Mouse (Mus musculus) C2C12 (cell line): ENCODE results near the gene Slc27a3. TPM values are rescaled to one million over a fixed set of nuclear protein-coding genes. Genes with fewer than 3 reads are reported as not detected.

Experiments used
- H3K27me3 ChIP-seq: one replicate; pipeline ENCODE4 v1.6.1; 2011; ENCODE audit not compliant: control insufficient read depth, insufficient read depth, insufficient read length
- H3K36me3 ChIP-seq: one replicate; pipeline ENCODE4 v1.6.1; 2011; ENCODE audit not compliant: control insufficient read depth, insufficient read depth
- H3K4me3 ChIP-seq: one replicate; pipeline ENCODE4 v1.5.1; 2011; ENCODE audit warnings: mild to moderate bottlenecking, control low read depth; ENCODE audit not compliant: poor library complexity, insufficient read depth, severe bottlenecking
- H3K79me2 ChIP-seq: one replicate; pipeline ENCODE4 v1.6.1; 2011; ENCODE audit not compliant: control insufficient read depth, insufficient read depth
- H3K79me3 ChIP-seq: one replicate; pipeline ENCODE4 v1.6.1; 2011; ENCODE audit warnings: low read depth, control low read depth
- H3ac ChIP-seq: one replicate; pipeline ENCODE3; 2011; ENCODE audit warnings: low read depth; ENCODE audit not compliant: control insufficient read depth, insufficient read length
- CEBPB ChIP-seq: IDR thresholded peaks from one replicate; pipeline ENCODE4 v1.6.1; 2011; ENCODE audit warnings: low read depth, mild to moderate bottlenecking, control low read depth, moderate library complexity
- CTCF ChIP-seq: IDR thresholded peaks from one replicate; pipeline ENCODE4 v1.5.1; 2011; ENCODE audit not compliant: control insufficient read depth, insufficient read depth, insufficient read length
- FOSL1 ChIP-seq: IDR thresholded peaks from one replicate; pipeline ENCODE4 v1.8.0; 2011; ENCODE audit warnings: mild to moderate bottlenecking, low read length; ENCODE audit not compliant: poor library complexity, insufficient read depth, severe bottlenecking
- MAX ChIP-seq: IDR thresholded peaks from one replicate; pipeline ENCODE4 v1.6.1; 2011; ENCODE audit warnings: mild to moderate bottlenecking, control low read depth
- MYOD1 ChIP-seq: IDR thresholded peaks from one replicate; pipeline ENCODE4 v1.6.1; 2011; ENCODE audit warnings: low read depth; ENCODE audit not compliant: control insufficient read depth, insufficient read length
- MYOG ChIP-seq: IDR thresholded peaks from one replicate; pipeline ENCODE4 v1.6.1; 2011; ENCODE audit not compliant: control insufficient read depth, insufficient read length; ENCODE audit errors: extremely low read depth
- USF1 ChIP-seq: IDR thresholded peaks from one replicate; pipeline ENCODE4 v1.6.1; 2011; ENCODE audit warnings: low read depth, mild to moderate bottlenecking, control low read depth, moderate library complexity
- polyA plus RNA-seq: library from polyadenylated mRNA; unstranded; fragments of >200 nt; fragmentation: generic; extraction: Trizol; gene quantifications from one replicate; pipeline ENCODE4 v1.2.1, GENCODE M21; 2012; ENCODE audit warnings: missing spikeins

The Slc27a3 gene
- polyA plus RNA-seq, 1 experiment, result 8.6 TPM

DNA sequence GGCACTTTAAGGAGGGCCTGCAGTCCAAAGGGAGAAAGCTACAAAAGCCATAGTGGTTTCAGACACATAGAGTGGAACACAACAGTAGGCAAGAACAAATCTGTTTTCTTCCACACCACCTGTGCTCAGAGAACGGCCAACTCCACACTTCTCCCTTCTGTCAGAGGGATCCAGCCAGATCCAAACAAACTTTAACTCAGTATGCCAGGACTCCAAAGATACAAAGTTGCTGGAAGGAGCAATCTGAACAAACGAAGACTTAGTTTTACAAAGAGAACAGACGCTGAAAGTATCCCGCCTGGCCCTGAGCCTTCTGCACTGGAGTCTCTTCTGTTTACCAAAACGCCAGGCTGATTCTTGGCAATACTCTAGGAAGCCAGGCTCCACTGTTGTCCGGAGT is 31.0 kb upstream of the Slc27a3 start:
- peaks cover 65% of the 10 kb centered on the region for H3K36me3 ChIP-seq
- peaks cover 2% of the 10 kb centered on the region for H3K79me3 ChIP-seq
- H3K27me3 ChIP-seq, result no peaks in the 10 kb centered on the region
- H3K4me3 ChIP-seq, result no peak overlapping the region
- no peak overlapping the region for H3ac ChIP-seq
- TF ChIP-seq MYOD1, result no peak
- no peak for TF ChIP-seq MAX
- no peak for TF ChIP-seq CTCF
- no peak for TF ChIP-seq MYOG
- H3K79me2 ChIP-seq, result peaks cover 6% of the 10 kb centered on the region

GRCm38 (mm10) chr3:90413011-90413396 is 23.3 kb upstream of the Slc27a3 start:
- no peak overlapping the region for H3K4me3 ChIP-seq
- no peaks in the 10 kb centered on the region for H3K79me2 ChIP-seq
- H3ac ChIP-seq, result no peak overlapping the region
- TF ChIP-seq CEBPB (no peak), MAX (no peak), USF1 (no peak), MYOD1 (no peak)
- H3K36me3 ChIP-seq, result peaks cover 84% of the 10 kb centered on the region
- no peaks in the 10 kb centered on the region for H3K79me3 ChIP-seq
- no peaks in the 10 kb centered on the region for H3K27me3 ChIP-seq

DNA sequence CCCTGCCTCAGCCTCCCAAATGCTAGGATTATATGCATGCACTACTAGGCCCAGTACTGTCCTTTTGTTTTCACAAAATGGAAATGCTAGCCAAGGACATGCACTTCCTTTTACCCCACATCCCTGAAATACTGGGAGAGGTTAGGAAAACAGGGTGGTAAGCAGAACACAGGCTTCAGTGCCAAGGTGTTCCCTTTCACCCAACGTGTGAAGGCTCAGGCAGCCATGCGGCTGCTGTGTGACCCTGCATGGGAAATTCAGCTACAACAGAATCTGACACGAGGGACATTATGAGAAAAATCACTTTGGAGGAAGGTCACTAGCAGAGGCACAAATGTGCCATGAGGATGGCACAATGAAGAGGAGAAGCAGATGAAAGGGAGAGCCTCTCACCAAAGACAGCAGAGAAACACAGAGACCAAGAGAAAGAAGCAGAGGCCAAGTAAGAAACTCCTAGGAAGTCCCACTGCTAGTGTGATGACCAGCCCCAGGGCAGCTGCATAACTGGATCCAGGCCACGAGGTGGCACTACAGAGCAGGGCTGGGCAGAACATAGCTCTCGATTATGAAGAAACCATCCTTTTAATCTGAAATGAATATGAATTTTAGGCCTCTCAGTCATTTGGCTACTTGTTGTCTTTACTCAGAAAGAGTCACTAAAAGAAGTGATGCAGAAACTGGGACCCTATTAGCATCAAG is 22.7 kb upstream of the Slc27a3 start:
- Histone ChIP-seq H3K79me2 (no peaks in the 10 kb centered on the region), H3K4me3 (no peak overlapping the region), H3ac (no peak overlapping the region), H3K36me3 (peaks cover 88% of the 10 kb centered on the region), H3K79me3 (no peaks in the 10 kb centered on the region), H3K27me3 (no peaks in the 10 kb centered on the region)
- TF ChIP-seq MYOD1, result no peak
- peak; percentile 79 for TF ChIP-seq CTCF

GRCm38 (mm10) chr3:90408721-90409120 is 19.0 kb upstream of the Slc27a3 start:
- Histone ChIP-seq H3K36me3 (peaks cover 92% of the 10 kb centered on the region), H3ac (no peak overlapping the region), H3K79me2 (no peaks in the 10 kb centered on the region), H3K79me3 (no peaks in the 10 kb centered on the region), H3K4me3 (no peak overlapping the region), H3K27me3 (no peaks in the 10 kb centered on the region)
- TF ChIP-seq MYOG (no peak), CTCF (no peak), CEBPB (no peak), MAX (no peak), MYOD1 (no peak), FOSL1 (no peak), USF1 (no peak)

GRCm38 (mm10) chr3:90406414-90406813 is 16.7 kb upstream of the Slc27a3 start:
- TF ChIP-seq MYOG (no peak), CTCF (no peak), MAX (no peak), MYOD1 (no peak), USF1 (no peak), FOSL1 (no peak), CEBPB (no peak)
- no peak overlapping the region for H3K4me3 ChIP-seq
- H3K79me2 ChIP-seq, result no peaks in the 10 kb centered on the region
- H3ac ChIP-seq, result no peak overlapping the region
- peaks cover 97% of the 10 kb centered on the region for H3K36me3 ChIP-seq
- no peaks in the 10 kb centered on the region for H3K79me3 ChIP-seq
- H3K27me3 ChIP-seq, result no peaks in the 10 kb centered on the region

GRCm38 (mm10) chr3:90404609-90405008 is 14.9 kb upstream of the Slc27a3 start:
- no peak for TF ChIP-seq MYOD1
- no peak for TF ChIP-seq USF1
- TF ChIP-seq MYOG, result no peak
- TF ChIP-seq MAX, result no peak
- no peak for TF ChIP-seq CTCF
- no peak for TF ChIP-seq FOSL1
- TF ChIP-seq CEBPB, result no peak
- Histone ChIP-seq H3K4me3 (no peak overlapping the region), H3K36me3 (peaks cover 98% of the 10 kb centered on the region), H3K79me2 (no peaks in the 10 kb centered on the region), H3K79me3 (no peaks in the 10 kb centered on the region), H3K27me3 (no peaks in the 10 kb centered on the region), H3ac (no peak overlapping the region)
